Mouse (Mus musculus) myocyte (in vitro differentiated cells): ENCODE results near the gene Mcur1.

Source experiments
- CEBPB ChIP-seq: IDR thresholded peaks from 2 replicates; pipeline ENCODE4 v1.6.1; 2011; ENCODE audit warnings: mild to moderate bottlenecking, moderate library complexity; ENCODE audit not compliant: poor library complexity, insufficient read depth, severe bottlenecking
- MAX ChIP-seq: IDR thresholded peaks from one replicate; pipeline ENCODE4 v1.6.1; 2011; ENCODE audit warnings: low read depth, mild to moderate bottlenecking, control low read depth
- MYOD1 ChIP-seq, 3 experiments: IDR thresholded peaks; one replicate each; pipeline ENCODE4 v1.6.1; 2011; ENCODE audit warnings: control low read depth in 2 of 3, low read depth in 2 of 3, mild to moderate bottlenecking in 2 of 3, moderate library complexity in 1 of 3; ENCODE audit not compliant: insufficient read length in 2 of 3, control insufficient read depth in 1 of 3
- MYOG ChIP-seq, 3 experiments: IDR thresholded peaks; one replicate each; pipeline ENCODE4 v1.6.1; 2011; ENCODE audit warnings: control low read depth in 2 of 3, low read depth in 2 of 3, mild to moderate bottlenecking in 2 of 3; ENCODE audit not compliant: insufficient read length in 2 of 3, control insufficient read depth in 1 of 3, insufficient read depth in 1 of 3
- POLR2A ChIP-seq: IDR thresholded peaks from one replicate; pipeline ENCODE4 v1.6.1; 2011; ENCODE audit warnings: low read depth, mild to moderate bottlenecking, control low read depth, moderate library complexity; ENCODE audit not compliant: insufficient read length
- POLR2AphosphoS2 ChIP-seq: IDR thresholded peaks from one replicate; pipeline ENCODE4 v1.6.1; 2011; ENCODE audit warnings: low read depth, control low read depth; ENCODE audit not compliant: insufficient read length
- REST ChIP-seq: IDR thresholded peaks from one replicate; pipeline ENCODE4 v1.6.1; 2011; ENCODE audit warnings: mild to moderate bottlenecking, control low read depth, moderate library complexity; ENCODE audit not compliant: insufficient read depth, insufficient read length
- SRF ChIP-seq: IDR thresholded peaks from one replicate; pipeline ENCODE4 v1.6.1; 2011; ENCODE audit warnings: low read depth; ENCODE audit not compliant: control insufficient read depth, insufficient read length
- TCF3 ChIP-seq: IDR thresholded peaks from one replicate; pipeline ENCODE4 v1.6.1; 2011; ENCODE audit warnings: low read depth, control low read depth; ENCODE audit not compliant: insufficient read length
- USF1 ChIP-seq: IDR thresholded peaks from one replicate; pipeline ENCODE4 v1.6.1; 2011; ENCODE audit warnings: low read depth, mild to moderate bottlenecking, control low read depth, moderate library complexity

GRCm38 (mm10) chr13:43603042-43603441 lies 43.1 kb upstream of the Mcur1 start:
- TF ChIP-seq CEBPB (no peak), MAX (no peak), POLR2A (no peak), REST (no peak), POLR2AphosphoS2 (no peak), SRF (no peak), TCF3 (no peak), USF1 (no peak), MYOD1 (IDR thresholded peaks at IDR 0.05; ENCODE audit: control insufficient read depth in 1 of 3, insufficient read length in 2 of 3, low read depth in 2 of 3) (no peak), MYOG (IDR thresholded peaks at IDR 0.05; ENCODE audit: control insufficient read depth in 1 of 3, insufficient read depth in 1 of 3, insufficient read length in 2 of 3, low read depth in 2 of 3) (no peak)
